Mouse (Mus musculus) kidney, postnatal 0 days (tissue): Measurements from ENCODE around the gene Spsb3. TPM values are rescaled to one million over a fixed set of nuclear protein-coding genes. Genes with fewer than 3 reads are reported as not detected.
A peak's percentile ranks its signal among the peaks of the same experiment; 100 is the strongest.

ENCODE experiments used
- ATAC-seq: fragments of 200-750 bp; cut with Nextera tagmentation; replicated peaks from 2 replicates; pipeline ENCODE4 v1.8.0; 2017; ENCODE audit warnings: low read depth, moderate number of reproducible peaks, moderate TSS enrichment, moderate library complexity; ENCODE audit not compliant: low FRiP score
- DNase-seq: peaks from one replicate; pipeline ENCODE4 v3.0.0-alpha.2; 2016; ENCODE audit warnings: low spot score
- H3K27ac ChIP-seq: fragments of 300-500 bp; sonication (generic); 2 replicates; pipeline ENCODE4 v1.5.1; 2014; ENCODE audit warnings: mild to moderate bottlenecking
- H3K27me3 ChIP-seq: fragments of 300-500 bp; sonication (generic); 2 replicates; pipeline ENCODE4 v1.6.1; 2014; ENCODE audit warnings: low read length, mixed read lengths; ENCODE audit not compliant: insufficient read depth
- H3K36me3 ChIP-seq: fragments of 300-500 bp; sonication (generic); 2 replicates; pipeline ENCODE4 v1.6.1; 2014; ENCODE audit warnings: low read length, mixed read lengths; ENCODE audit not compliant: insufficient read depth
- H3K4me1 ChIP-seq: fragments of 300-500 bp; sonication (generic); replicated peaks from 2 replicates; pipeline ENCODE4 v1.6.1; 2014; ENCODE audit warnings: antibody characterized with exemption, low read length, mixed read lengths; ENCODE audit not compliant: insufficient read depth
- H3K4me2 ChIP-seq: fragments of 300-500 bp; sonication (generic); 2 replicates; pipeline ENCODE4 v1.6.1; 2014; ENCODE audit warnings: mild to moderate bottlenecking, low read length, moderate library complexity, mixed read lengths
- H3K4me3 ChIP-seq: fragments of 300-500 bp; sonication (generic); replicated peaks from 2 replicates; pipeline ENCODE4 v1.5.1; 2014; ENCODE audit warnings: low read depth, low read length
- H3K9ac ChIP-seq: fragments of 300-500 bp; sonication (generic); 2 replicates; pipeline ENCODE4 v1.6.1; 2014; ENCODE audit warnings: low read depth, low read length
- H3K9me3 ChIP-seq: fragments of 300-500 bp; sonication (generic); replicated peaks from 2 replicates; pipeline ENCODE4 v1.6.1; 2016; ENCODE audit warnings: low read length, inconsistent platforms, mixed read lengths
- CTCF ChIP-seq: IDR thresholded peaks from 2 replicates; pipeline ENCODE4 v1.5.1; 2016; ENCODE audit warnings: antibody characterized with exemption, low read depth, mild to moderate bottlenecking, moderate library complexity
- WGBS: fragments of 180-500 bp; shearing (Covaris S2); extraction: QIAGEN DNeasy Blood & Tissue Kit; methylation state at CpG from one replicate; pipeline ENCODE4 v1.1.7; 2014; 5-methylcytosine and 5-hydroxymethylcytosine counted together
- polyA plus RNA-seq: library from polyadenylated mRNA; unstranded; fragments of >200 nt; fragmentation: Nextera tagmentation; extraction: Ambion mirVana; gene quantifications from 2 replicates; pipeline ENCODE4 v1.2.1, GENCODE M21; 2015

Spsb3 gene
- 53.4 and 55.9 TPM in 2 replicates for polyA plus RNA-seq

DNA sequence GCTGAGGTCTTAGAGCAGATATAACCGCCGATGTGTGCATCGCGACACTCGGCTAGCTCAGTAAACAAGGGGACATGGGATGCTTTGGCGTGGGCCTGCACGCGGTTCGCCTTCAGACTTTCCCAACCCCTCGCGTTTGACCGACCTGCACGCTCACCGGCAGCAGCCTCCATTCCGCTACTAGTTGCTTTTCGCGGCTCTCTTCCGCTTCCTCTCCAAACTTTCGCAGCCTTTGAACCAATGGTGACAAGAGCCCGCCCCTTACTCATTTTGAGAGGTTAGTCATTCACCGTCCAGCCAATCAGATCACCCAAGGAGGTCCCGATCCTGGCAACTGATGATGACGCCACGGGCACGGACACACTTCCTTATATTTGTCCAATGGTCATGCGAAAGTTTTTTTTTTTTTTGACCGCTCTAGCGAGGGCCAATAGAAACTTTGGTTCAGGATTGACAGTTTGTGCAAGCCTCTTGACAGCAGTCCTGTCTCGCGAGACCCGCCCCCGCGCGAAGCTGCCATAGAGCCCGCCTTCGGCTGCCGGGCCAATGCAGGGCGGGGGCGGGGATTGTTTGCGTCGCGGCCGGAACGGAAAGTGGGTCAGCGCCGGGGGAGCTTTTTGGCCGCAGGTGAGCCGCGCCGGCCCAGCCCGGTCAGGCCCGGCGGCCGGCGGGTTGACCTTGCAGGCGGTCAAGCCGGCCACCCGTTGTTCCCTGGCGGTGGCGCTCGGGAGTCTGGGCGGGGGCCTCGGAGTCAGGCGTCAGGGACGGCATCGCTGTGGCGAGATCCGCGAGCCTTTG is at the start of gene Spsb3, which contains the start of gene Nubp2:
TSS of gene Spsb3 (plus strand) at position 510 of the 798 bp plus-strand sequence.
TSS of gene Nubp2 (minus strand) at position 216 of the 798 bp plus-strand sequence.
- no peak; the same call in 1 of the 2 replicates for TF ChIP-seq CTCF
- H3K4me3 ChIP-seq: peak within 1 kb of the TSS; percentile 87
- H3K9ac ChIP-seq: peak within 1 kb of the TSS; percentile 77
- H3K27me3 ChIP-seq: no peaks in the 10 kb centered on the region
- H3K4me2 ChIP-seq: peak within 1 kb of the TSS; percentile 82
- peaks cover 20% of the 10 kb centered on the region; the same call in 1 of the 2 replicates for H3K36me3 ChIP-seq
- peaks cover 9% of the 10 kb centered on the region for H3K4me1 ChIP-seq
- DNase-seq: peak; percentile 100
- H3K27ac ChIP-seq: peak within 1 kb of the TSS; percentile 80
- ATAC-seq: peak; percentile 94
- H3K9me3 ChIP-seq: no peaks in the 10 kb centered on the region
- under 1% methylated on average over 69 of the region's 69 CpGs for WGBS

DNA sequence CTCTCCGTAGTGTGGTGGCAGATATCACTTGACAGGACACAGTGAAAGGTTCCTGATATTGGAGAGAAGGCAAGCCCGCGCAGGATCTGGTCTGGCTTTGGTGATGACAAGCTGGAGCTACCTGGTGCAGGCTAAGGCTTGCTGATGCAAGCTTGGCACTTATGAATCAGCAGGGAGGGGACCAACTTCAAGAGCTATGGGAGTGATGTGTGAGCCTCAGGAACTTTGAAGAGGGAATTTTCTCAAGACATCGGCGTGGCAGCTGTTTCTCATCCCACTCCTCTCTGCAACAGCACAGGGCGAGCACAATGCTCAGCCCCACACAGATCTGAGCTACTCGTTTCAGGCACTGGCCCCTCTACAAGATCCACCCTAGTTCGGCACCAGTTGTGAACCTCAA is 46.6 kb upstream of the Spsb3 start, which contains the start of gene Hagh:
TSS of gene Hagh (plus strand) at position 302 of the 400 bp plus-strand sequence.
- Histone ChIP-seq H3K4me3 (no peak within 1 kb of the TSS), H3K9ac (no peak within 1 kb of the TSS), H3K27me3 (no peaks in the 10 kb centered on the region), H3K9me3 (no peaks in the 10 kb centered on the region), H3K36me3 (no peaks in the 10 kb centered on the region), H3K27ac (no peak within 1 kb of the TSS), H3K4me1 (no peaks in the 10 kb centered on the region), H3K4me2 (no peak within 1 kb of the TSS)
- 63% methylated on average over 8 of the region's 8 CpGs for WGBS
- TF ChIP-seq CTCF: no peak
- DNase-seq (no peak), ATAC-seq (0 out of 2 replicates have a peak, but pooled peaks have one; percentile 36)

DNA sequence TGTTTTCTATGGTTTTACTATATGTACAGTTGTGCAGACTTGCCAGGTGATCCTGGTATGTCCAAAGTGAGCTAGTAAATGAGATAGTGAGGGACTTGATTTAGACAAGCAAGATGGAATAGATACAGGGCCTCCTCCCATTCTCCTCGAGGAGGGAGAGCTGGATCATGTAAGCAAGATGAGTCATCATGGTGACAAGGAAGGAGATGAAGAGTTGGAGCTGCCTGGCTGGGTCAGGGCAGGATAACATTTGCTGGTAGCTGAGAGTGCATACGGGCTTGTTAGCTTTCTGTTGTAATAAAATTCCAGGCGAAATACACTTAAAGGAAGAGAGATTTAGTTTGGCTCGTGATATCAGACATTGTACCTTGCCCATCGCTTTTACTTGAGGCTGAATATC is 46.1 kb upstream of the Spsb3 start:
- DNase-seq: no peak
- TF ChIP-seq CTCF: no peak

DNA sequence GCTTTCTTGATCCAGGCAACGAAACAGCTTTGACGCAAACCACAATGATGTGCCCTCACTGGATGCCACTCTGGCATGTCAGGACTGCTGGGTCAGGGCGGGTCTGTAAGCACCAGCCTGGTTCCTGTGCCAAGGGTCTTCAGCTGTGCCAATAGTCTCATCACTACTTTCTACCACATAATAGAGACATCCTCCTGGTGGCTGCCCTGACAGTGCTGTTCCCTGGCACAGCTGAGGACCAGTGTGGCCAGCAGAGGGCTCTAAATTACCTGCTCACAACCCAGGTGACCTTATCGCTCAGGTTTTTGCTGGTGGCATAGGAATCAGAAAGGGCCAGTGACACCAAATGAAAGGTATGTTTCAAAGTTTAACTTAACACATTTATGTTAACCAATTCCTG is 45.3 kb upstream of the Spsb3 start:
- TF ChIP-seq CTCF: peak; percentile 73
- Histone ChIP-seq H3K4me3 (no peak overlapping the region), H3K4me1 (no peaks in the 10 kb centered on the region), H3K9me3 (no peaks in the 10 kb centered on the region), H3K4me2 (no peak overlapping the region), H3K27ac (no peak overlapping the region), H3K9ac (no peak overlapping the region), H3K27me3 (no peaks in the 10 kb centered on the region), H3K36me3 (no peaks in the 10 kb centered on the region)
- 0 out of 2 replicates have a peak, but pooled peaks have one; percentile 43 for ATAC-seq
- DNase-seq: no peak
- 52% methylated on average over 4 of the region's 4 CpGs for WGBS

More for the DNA sequence above, 46.1 kb upstream of the Spsb3 start:
- H3K36me3 ChIP-seq: no peaks in the 10 kb centered on the region
- H3K4me1 ChIP-seq: no peaks in the 10 kb centered on the region
- no peak overlapping the region for H3K4me2 ChIP-seq
- 52% methylated on average over 5 of the region's 5 CpGs for WGBS
- no peak overlapping the region for H3K9ac ChIP-seq
- no peaks in the 10 kb centered on the region for H3K9me3 ChIP-seq
- no peak overlapping the region for H3K4me3 ChIP-seq
- no peaks in the 10 kb centered on the region for H3K27me3 ChIP-seq
- no peak overlapping the region for H3K27ac ChIP-seq
- no peak for ATAC-seq

DNA sequence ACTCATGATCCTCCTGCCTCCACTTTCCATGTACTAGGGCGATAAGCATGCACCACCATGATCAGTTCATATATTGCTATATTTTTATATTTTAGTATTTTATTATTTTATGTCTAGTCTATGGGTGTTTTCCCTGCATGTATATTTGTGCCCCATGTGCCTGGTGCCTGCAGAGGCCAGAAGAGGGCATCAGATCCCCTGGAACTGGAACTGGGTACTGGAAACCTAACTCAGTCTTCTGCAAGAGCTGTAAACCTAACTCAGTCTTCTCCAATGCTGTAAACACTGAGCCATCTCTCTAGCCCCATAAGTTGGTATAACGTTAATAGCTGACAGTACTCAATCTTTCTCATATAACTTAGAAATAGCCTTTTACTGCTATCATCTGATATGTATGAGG is 43.8 kb upstream of the Spsb3 start:
- DNase-seq (no peak), ATAC-seq (no peak)
- 58% methylated on average over 2 of the region's 2 CpGs for WGBS
- no peaks in the 10 kb centered on the region for H3K36me3 ChIP-seq
- no peak overlapping the region for H3K4me3 ChIP-seq
- H3K27ac ChIP-seq: no peak overlapping the region
- H3K9ac ChIP-seq: no peak overlapping the region
- H3K4me2 ChIP-seq: no peak overlapping the region
- TF ChIP-seq CTCF: peak; percentile 49
- H3K27me3 ChIP-seq: no peaks in the 10 kb centered on the region
- H3K4me1 ChIP-seq: no peaks in the 10 kb centered on the region
- no peaks in the 10 kb centered on the region for H3K9me3 ChIP-seq

DNA sequence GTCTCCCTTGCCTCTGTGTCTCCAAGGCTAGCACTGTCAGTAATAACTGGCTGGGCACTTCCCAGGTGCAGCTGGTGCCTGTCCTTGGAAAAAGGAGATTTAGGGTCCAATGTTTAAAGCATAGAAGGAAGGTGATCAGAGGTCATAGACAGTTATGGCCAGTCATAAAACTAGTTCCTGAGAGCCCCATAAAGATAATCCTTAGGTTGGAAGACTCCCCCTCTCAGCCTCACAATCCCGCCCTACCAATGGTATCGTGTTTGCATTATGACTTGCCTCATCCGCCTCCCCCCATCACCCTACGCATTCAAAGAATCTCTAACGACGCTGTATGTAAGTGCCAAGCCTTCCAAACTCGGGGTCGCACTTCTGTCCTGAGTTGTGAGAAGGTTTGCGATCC is 41.9 kb upstream of the Spsb3 start:
- WGBS: 15% methylated on average over 9 of the region's 9 CpGs
- H3K4me2 ChIP-seq: no peak overlapping the region

More for the DNA sequence above, 41.9 kb upstream of the Spsb3 start:
- DNase-seq (no peak), ATAC-seq (no peak)
- no peak overlapping the region for H3K4me3 ChIP-seq
- H3K27ac ChIP-seq: no peak overlapping the region
- 0 out of 2 replicates have a peak, but pooled peaks cover 3% of the 10 kb centered on the region for H3K4me1 ChIP-seq
- no peak overlapping the region for H3K9ac ChIP-seq
- no peak for TF ChIP-seq CTCF
- H3K36me3 ChIP-seq: no peaks in the 10 kb centered on the region
- H3K27me3 ChIP-seq: no peaks in the 10 kb centered on the region
- no peaks in the 10 kb centered on the region for H3K9me3 ChIP-seq
